Mouse (Mus musculus): ENCODE data around the gene Mbtps2. TPM values are rescaled to one million over a fixed set of nuclear protein-coding genes. Genes with fewer than 3 reads are reported as not detected.

The Mbtps2 gene
- polyA plus RNA-seq, 1 experiment from 2014 or later, result 24.4 TPM

DNA sequence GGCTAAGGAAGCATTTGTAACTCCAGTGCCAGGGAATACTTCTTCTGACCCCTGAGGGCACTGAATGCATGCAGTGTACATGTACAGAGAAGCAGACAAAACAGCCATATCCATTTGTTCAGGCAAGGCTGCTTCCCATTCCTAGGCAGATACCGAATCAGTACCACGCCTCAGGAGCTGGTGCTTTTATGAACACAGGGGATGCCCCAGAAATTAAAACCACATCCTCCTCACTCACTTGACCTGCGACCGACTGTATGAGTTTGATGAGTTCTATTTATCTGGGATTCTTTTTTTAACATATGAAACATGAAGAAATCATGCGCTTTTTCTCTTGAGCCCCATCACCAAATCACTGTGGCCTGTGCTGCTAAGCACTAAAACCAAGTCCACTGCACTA is 1.7 kb downstream of the Mbtps2 start:
- WGBS, result 88% methylated on average over 5 of the region's 5 CpGs
- Histone ChIP-seq H3K4me2 (replicated peaks) (peak overlapping the region; percentile 51), H3K4me3 (0 out of 2 replicates have a peak overlapping the region, but pooled peaks have one; percentile 58), H3K9ac (replicated peaks) (no peak overlapping the region), H3K4me1 (peaks cover 11% of the 10 kb centered on the region; the same call in 1 of the 2 replicates), H3K27me3 (peaks cover 15% of the 10 kb centered on the region), H3K36me3 (no peaks in the 10 kb centered on the region), H3K27ac (replicated peaks) (no peak overlapping the region), H3K9me3 (no peaks in the 10 kb centered on the region)
- ATAC-seq (ENCODE audit: low FRiP score, low read depth), result no peak

DNA sequence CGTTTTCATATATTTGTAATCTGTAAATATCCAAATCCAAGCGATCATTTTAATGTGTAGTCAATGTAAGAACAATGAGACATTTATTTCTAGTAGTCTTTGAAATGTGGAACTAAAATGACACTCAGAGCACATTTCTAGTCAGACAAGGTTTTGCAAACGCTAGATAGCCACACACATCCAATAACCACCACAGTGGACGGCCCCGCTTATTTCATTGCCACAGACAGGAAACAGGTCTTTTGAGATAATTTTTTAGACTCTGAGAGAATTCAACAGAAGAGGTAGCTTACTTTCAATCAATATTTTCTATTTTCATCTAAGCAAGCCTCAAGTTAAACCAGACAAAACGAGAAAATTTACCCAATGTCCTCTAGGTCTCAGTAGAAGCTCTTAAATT is 2.6 kb downstream of the Mbtps2 start:
- 85% methylated on average over 6 of the region's 6 CpGs for WGBS
- no peak overlapping the region for H3K4me2 ChIP-seq (replicated peaks)
- H3K27me3 ChIP-seq, result peaks cover 15% of the 10 kb centered on the region

DNA sequence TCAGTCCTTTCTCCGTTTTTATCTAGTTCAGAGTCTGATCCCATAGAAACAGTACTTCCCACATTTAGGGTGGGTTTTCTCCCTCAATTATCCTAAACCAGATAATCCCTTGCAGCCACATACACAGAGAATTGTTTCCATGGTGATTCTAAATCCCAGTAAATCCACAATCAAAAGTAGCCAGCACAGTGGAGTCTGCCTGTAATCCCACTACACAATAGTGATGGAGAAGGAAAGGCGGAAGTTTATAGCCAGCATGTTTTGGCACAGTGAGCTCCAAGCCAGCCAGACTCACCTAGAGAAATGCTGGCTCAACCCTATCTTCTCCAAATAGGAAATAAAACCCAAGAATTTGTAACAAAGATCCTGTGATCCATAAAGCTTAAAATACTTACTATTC is 3.9 kb downstream of the Mbtps2 start:
- WGBS, result 25% methylated on average over 2 of the region's 2 CpGs
- Histone ChIP-seq H3K9me3 (no peaks in the 10 kb centered on the region), H3K27me3 (peaks cover 15% of the 10 kb centered on the region), H3K4me2 (replicated peaks) (no peak overlapping the region), H3K4me3 (no peak overlapping the region), H3K27ac (replicated peaks) (peak overlapping the region; percentile 46; the same call in 1 of the 2 replicates), H3K36me3 (0 out of 2 replicates have a peak, but pooled peaks cover 5% of the 10 kb centered on the region), H3K4me1 (peaks cover 11% of the 10 kb centered on the region; the same call in 1 of the 2 replicates), H3K9ac (replicated peaks) (no peak overlapping the region)
- peak; percentile 50 for ATAC-seq (ENCODE audit: low FRiP score, low read depth)

More for the DNA sequence above, 2.6 kb downstream of the Mbtps2 start:
- Histone ChIP-seq H3K4me1 (peaks cover 11% of the 10 kb centered on the region; the same call in 1 of the 2 replicates), H3K9me3 (no peaks in the 10 kb centered on the region), H3K27ac (replicated peaks) (no peak overlapping the region), H3K9ac (replicated peaks) (no peak overlapping the region), H3K36me3 (no peaks in the 10 kb centered on the region), H3K4me3 (no peak overlapping the region)
- ATAC-seq (ENCODE audit: low FRiP score, low read depth), result no peak

DNA sequence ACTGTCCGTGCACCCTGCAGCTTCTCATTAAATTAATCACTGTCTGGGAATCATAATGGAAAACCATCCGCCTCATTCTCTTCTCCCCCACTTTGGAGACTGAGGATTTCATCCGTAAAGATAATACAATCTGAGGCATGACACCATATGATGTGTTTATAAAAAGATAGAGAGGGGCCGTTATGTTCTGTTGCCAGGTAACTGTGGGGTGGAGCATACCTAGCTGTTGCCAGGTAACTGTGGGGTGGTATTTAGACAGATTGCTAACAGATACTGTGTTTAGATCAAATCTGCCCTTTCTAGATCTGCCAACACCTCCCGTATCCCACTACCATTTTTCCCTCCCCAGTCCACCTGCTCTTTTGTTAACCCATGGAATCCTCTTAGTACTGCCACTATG is 11.5 kb downstream of the Mbtps2 start:
- ATAC-seq (ENCODE audit: low FRiP score, low read depth), result no peak
- Histone ChIP-seq H3K36me3 (0 out of 2 replicates have a peak, but pooled peaks cover 5% of the 10 kb centered on the region), H3K27me3 (peaks cover 5% of the 10 kb centered on the region; the same call in 1 of the 2 replicates), H3K4me1 (0 out of 2 replicates have a peak, but pooled peaks cover 3% of the 10 kb centered on the region), H3K4me2 (replicated peaks) (no peak overlapping the region), H3K4me3 (no peak overlapping the region), H3K27ac (replicated peaks) (no peak overlapping the region), H3K9me3 (no peaks in the 10 kb centered on the region), H3K9ac (replicated peaks) (no peak overlapping the region)
- WGBS, result 73% methylated on average over 5 of the region's 5 CpGs

DNA sequence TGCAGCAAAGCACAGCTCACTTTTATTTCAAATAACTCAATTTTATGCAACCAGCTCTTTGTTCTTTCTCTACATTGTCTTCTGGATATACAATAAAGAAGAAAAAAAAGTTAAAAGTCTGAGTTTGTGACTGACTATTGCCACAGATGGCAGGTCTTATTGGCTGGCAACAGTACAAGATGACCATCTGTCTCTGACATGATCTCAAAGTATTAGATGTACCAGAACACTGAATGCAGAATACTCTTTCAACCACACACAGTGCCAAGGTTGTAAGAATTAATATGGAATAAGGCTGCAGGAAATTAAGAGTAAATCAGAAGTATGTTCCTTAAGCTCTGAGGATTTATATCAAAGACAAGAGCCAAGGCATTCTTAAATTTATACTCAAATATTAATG is 12.1 kb downstream of the Mbtps2 start:
- Histone ChIP-seq H3K4me2 (replicated peaks) (no peak overlapping the region), H3K9me3 (no peaks in the 10 kb centered on the region), H3K4me3 (no peak overlapping the region), H3K4me1 (0 out of 2 replicates have a peak, but pooled peaks cover 3% of the 10 kb centered on the region), H3K9ac (replicated peaks) (no peak overlapping the region), H3K36me3 (0 out of 2 replicates have a peak, but pooled peaks cover 5% of the 10 kb centered on the region), H3K27ac (replicated peaks) (no peak overlapping the region), H3K27me3 (peaks cover 5% of the 10 kb centered on the region; the same call in 1 of the 2 replicates)
- no peak for ATAC-seq (ENCODE audit: low FRiP score, low read depth)

DNA sequence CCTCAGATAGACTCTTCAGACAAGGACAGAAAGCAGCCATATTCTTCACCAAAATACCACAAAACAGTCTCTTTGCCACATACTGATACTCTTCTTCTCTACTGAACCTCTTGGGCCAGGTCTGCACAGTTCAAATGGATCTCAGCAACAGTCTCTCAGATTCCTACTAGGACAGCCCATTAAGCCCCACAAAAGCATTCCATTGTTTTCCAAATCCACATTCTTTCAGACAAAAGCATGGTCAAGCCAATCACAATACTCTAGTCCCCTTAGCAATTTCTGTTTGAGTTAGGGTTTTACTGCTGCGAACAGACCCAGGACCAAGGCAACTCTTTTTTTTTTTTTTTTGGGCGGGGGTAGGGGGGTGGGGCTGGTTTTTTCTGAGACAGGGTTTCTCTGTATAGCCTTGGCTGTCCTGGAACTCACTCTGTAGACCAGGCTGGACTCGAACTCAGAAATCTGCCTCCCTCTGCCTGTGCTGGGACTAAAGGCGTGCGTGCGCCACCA is 19.4 kb downstream of the Mbtps2 start:
- WGBS, result 69% methylated on average over 6 of the region's 6 CpGs
- no peak overlapping the region for H3K4me2 ChIP-seq (replicated peaks)
- no peaks in the 10 kb centered on the region for H3K9me3 ChIP-seq
- no peak overlapping the region for H3K4me3 ChIP-seq
- no peak overlapping the region for H3K27ac ChIP-seq (replicated peaks)
- H3K9ac ChIP-seq (replicated peaks), result no peak overlapping the region
- H3K4me1 ChIP-seq, result no peaks in the 10 kb centered on the region
- no peaks in the 10 kb centered on the region for H3K36me3 ChIP-seq
- no peaks in the 10 kb centered on the region for H3K27me3 ChIP-seq
- ATAC-seq (ENCODE audit: low FRiP score, low read depth), result no peak

DNA sequence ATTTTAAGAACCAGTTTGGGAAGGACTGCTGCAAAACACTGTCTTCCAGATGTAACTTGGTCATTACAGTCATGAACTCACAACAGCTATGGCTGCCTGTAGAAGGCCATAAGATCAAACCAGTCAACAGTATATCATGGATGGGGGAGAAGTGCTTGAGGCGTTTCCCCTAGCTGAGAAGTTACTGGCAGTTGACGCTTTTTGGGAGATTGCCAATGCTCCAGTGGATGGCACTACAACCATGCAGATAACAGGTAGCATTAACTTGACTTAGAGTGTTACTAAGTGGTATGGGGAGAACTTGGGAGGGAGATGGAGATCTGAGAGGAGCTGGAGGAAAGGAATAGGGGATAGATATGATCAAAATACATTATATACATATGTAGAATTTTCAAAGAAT is 23.8 kb downstream of the Mbtps2 start:
- no peak overlapping the region for H3K27ac ChIP-seq (replicated peaks)
- no peak for ATAC-seq (ENCODE audit: low FRiP score, low read depth)
- H3K9ac ChIP-seq (replicated peaks), result no peak overlapping the region
- no peaks in the 10 kb centered on the region for H3K27me3 ChIP-seq
- no peak overlapping the region for H3K4me3 ChIP-seq
- H3K36me3 ChIP-seq, result no peaks in the 10 kb centered on the region
- no peaks in the 10 kb centered on the region for H3K4me1 ChIP-seq
- WGBS, result 78% methylated on average over 2 of the region's 2 CpGs
- no peaks in the 10 kb centered on the region for H3K9me3 ChIP-seq
- H3K4me2 ChIP-seq (replicated peaks), result no peak overlapping the region

DNA sequence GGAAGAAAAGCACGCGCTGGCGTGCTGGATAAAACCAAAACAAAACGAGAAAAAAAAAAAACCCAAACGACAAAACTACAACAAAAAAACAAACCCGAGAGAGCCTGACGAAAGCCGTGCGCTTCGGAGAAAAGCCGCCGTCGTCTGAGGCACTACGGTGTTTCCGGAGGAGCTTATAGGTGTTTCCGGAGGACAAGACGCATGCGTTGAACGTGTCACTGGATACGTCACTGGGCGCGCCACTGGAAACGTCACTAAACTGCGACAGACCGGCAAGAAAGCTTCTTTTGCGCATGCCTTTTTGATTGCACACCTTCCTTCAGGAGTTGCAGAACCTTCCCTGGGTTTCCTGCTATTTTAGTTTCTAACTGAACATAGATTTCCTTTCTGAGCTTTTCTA is 29.7 kb downstream of the Mbtps2 start, which contains the start of gene Yy2:
Yy2 (minus strand) TSS at position 146 of the 400 bp plus-strand sequence.
- no peaks in the 10 kb centered on the region for H3K9me3 ChIP-seq
- no peak within 1 kb of the TSS for H3K4me2 ChIP-seq (replicated peaks)
- H3K4me3 ChIP-seq, result no peak within 1 kb of the TSS
- ATAC-seq (ENCODE audit: low FRiP score, low read depth), result no peak
- no peaks in the 10 kb centered on the region for H3K4me1 ChIP-seq
- no peak within 1 kb of the TSS for H3K9ac ChIP-seq (replicated peaks)
- no peak within 1 kb of the TSS for H3K27ac ChIP-seq (replicated peaks)
- no peaks in the 10 kb centered on the region for H3K36me3 ChIP-seq
- 91% methylated on average over 26 of the region's 26 CpGs for WGBS
- no peaks in the 10 kb centered on the region for H3K27me3 ChIP-seq

DNA sequence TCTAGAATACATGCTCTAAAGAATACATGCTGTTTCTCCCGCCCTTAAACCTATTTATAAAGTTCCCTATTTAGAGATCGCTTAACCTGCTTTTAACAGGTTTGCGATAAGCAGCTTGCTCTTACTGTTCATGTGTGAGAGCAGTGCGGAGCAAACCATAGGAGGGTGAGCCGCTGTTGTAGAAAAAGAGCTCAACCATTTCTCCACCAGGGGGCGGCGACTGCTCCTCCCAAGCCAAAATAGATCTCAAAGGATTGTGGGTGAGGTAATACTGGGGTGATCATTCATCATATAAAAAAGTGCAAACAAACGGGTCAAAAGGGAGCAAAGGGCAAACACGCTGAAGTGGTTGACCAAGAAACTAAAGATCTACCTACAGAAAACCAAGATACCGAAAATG is 34.7 kb downstream of the Mbtps2 start:
- Histone ChIP-seq H3K27ac (replicated peaks) (no peak overlapping the region), H3K4me2 (replicated peaks) (no peak overlapping the region), H3K4me3 (no peak overlapping the region), H3K9ac (replicated peaks) (no peak overlapping the region), H3K27me3 (no peaks in the 10 kb centered on the region), H3K9me3 (no peaks in the 10 kb centered on the region), H3K4me1 (no peaks in the 10 kb centered on the region), H3K36me3 (no peaks in the 10 kb centered on the region)
- ATAC-seq (ENCODE audit: low FRiP score, low read depth), result no peak
- 79% methylated on average over 10 of the region's 10 CpGs for WGBS

DNA sequence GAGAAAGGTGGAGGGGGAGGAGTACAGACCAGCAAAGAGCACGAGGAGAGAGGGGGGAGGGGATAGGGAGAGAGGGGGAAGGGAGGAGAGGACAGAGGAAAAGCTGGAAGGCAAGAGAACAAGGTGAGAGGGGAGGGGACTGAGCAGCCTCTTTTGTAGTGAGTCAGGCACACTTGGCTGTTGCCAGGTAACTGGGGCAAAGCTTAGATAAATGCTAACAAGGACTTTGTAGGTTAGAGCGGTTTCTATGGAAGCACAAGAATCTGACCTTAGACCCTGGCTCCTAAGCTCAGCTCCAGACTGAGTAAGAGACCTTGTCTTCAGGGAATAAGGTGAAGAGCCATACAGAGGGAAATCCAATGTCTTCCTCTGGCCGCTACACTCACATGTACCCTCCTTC is 51.4 kb downstream of the Mbtps2 start:
- no peak overlapping the region for H3K4me2 ChIP-seq (replicated peaks)
- 0 out of 2 replicates have a peak, but pooled peaks cover 3% of the 10 kb centered on the region for H3K4me1 ChIP-seq
- H3K9ac ChIP-seq (replicated peaks), result no peak overlapping the region
- 19% methylated on average over 3 of the region's 3 CpGs for WGBS
- no peaks in the 10 kb centered on the region for H3K27me3 ChIP-seq
- H3K36me3 ChIP-seq, result no peaks in the 10 kb centered on the region
- no peak overlapping the region for H3K4me3 ChIP-seq
- no peak overlapping the region for H3K27ac ChIP-seq (replicated peaks)
- H3K9me3 ChIP-seq, result no peaks in the 10 kb centered on the region
- peak; percentile 84 for ATAC-seq (ENCODE audit: low FRiP score, low read depth)

DNA sequence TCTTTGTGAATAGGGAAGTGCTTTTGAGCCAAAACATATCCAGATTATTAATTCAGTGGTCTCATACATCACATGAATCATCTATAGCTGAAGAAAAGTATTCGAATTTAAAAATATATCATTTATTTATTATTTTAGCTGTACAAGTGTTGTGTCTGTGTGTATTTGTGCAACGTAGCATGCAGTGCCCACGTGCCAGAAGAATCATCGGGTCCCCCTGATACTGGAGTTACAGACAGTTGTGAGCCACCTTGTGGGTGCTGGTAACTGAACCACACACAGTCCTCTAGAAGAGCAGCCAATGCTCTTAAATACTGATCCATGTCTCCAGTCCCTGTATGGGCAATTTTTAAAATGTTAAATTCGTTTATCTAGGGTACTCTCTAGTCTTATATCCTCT is 92.1 kb downstream of the Mbtps2 start:
- 76% methylated on average over 5 of the region's 5 CpGs for WGBS
- no peaks in the 10 kb centered on the region for H3K4me1 ChIP-seq

DNA sequence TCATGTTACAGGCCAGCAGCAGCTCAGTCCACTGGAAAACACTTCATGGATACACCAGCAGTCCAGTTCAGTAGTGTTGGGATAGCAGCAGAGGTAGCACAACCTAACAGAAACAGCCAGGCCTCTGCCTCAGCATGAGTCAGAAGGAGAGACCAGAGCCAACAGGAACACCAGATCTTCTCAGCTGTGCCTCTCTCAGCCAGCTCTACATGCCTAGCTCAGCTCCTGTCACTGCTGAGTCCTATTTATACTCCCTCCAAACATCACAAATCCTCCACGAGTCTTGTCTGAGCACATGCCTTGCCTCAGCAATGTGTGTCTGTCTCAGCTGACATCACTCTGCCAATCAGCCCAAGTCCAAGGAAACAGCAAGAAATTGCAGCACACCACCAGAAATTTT is 94.0 kb downstream of the Mbtps2 start:
- Histone ChIP-seq H3K4me3 (no peak overlapping the region), H3K36me3 (no peaks in the 10 kb centered on the region), H3K9ac (replicated peaks) (no peak overlapping the region), H3K4me2 (replicated peaks) (no peak overlapping the region), H3K27me3 (no peaks in the 10 kb centered on the region; the same call in 1 of the 2 replicates), H3K4me1 (no peaks in the 10 kb centered on the region), H3K9me3 (no peaks in the 10 kb centered on the region), H3K27ac (replicated peaks) (no peak overlapping the region)
- ATAC-seq (ENCODE audit: low FRiP score, low read depth), result no peak
- 81% methylated on average over 1 of the region's 1 CpGs for WGBS

More for the DNA sequence above, 92.1 kb downstream of the Mbtps2 start:
- Histone ChIP-seq H3K27me3 (no peaks in the 10 kb centered on the region; the same call in 1 of the 2 replicates), H3K27ac (replicated peaks) (no peak overlapping the region), H3K9ac (replicated peaks) (no peak overlapping the region), H3K9me3 (no peaks in the 10 kb centered on the region), H3K4me3 (no peak overlapping the region), H3K4me2 (replicated peaks) (no peak overlapping the region), H3K36me3 (no peaks in the 10 kb centered on the region)
- no peak for ATAC-seq (ENCODE audit: low FRiP score, low read depth)

DNA sequence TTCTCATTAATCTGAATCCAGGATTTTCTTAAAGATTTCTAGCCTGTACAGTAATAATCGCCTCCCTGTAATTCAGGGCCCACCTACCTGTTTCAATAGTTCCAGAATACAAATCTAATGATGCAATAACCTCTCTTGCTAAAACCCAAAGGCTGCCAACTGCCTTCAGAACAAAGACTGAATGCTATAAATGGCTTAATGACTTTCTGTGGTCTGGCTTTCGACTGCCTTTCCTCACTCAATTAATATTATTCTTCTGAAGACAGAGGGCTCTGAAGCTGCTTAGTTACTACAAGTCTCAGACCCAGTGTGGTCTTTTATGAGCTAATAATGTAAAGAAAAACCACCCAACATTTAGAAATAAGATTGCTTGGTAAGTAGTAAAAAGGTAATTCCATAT is 96.6 kb downstream of the Mbtps2 start:
- no peaks in the 10 kb centered on the region for H3K36me3 ChIP-seq
- 85% methylated on average over 2 of the region's 2 CpGs for WGBS
- H3K9me3 ChIP-seq, result no peaks in the 10 kb centered on the region
- no peaks in the 10 kb centered on the region; the same call in 1 of the 2 replicates for H3K27me3 ChIP-seq
- no peak for ATAC-seq (ENCODE audit: low FRiP score, low read depth)
- no peak overlapping the region for H3K4me2 ChIP-seq (replicated peaks)
- H3K27ac ChIP-seq (replicated peaks), result no peak overlapping the region
- H3K4me1 ChIP-seq, result no peaks in the 10 kb centered on the region
- no peak overlapping the region for H3K4me3 ChIP-seq
- H3K9ac ChIP-seq (replicated peaks), result no peak overlapping the region
